Mouse (Mus musculus) kidney, adult 2 months (tissue): Measurements from ENCODE around the gene Tmem150b.

ENCODE experiments used
- CTCF ChIP-seq: fragments of 200-500 bp; conservative IDR thresholded peaks from 2 replicates; pipeline ENCODE4 v1.5.1; 2011; ENCODE audit warnings: low read depth, mild to moderate bottlenecking, control low read depth, low read length, moderate library complexity, mixed read lengths; ENCODE audit not compliant: insufficient read depth, insufficient read length
- POLR2A ChIP-seq: fragments of 200-500 bp; IDR thresholded peaks from one replicate; pipeline ENCODE4 v1.6.1; 2011; ENCODE audit warnings: low read depth, low read length, control low read depth

GRCm38 (mm10) chr7:4716955-4717354, 8.1 kb downstream of the Tmem150b start:
- no peak for TF ChIP-seq CTCF
- no peak for TF ChIP-seq POLR2A
